Mouse (Mus musculus) MEL (cell line): ENCODE results near the gene Slc26a10.

Experiments
- BHLHE40 ChIP-seq: IDR thresholded peaks from 2 replicates; pipeline ENCODE4 v1.6.1; 2012; ENCODE audit warnings: low read depth, mild to moderate bottlenecking, inconsistent platforms, low read length, improper control_type of control experiment, borderline replicate concordance
- CHD2 ChIP-seq: IDR thresholded peaks from 2 replicates; pipeline ENCODE4 v1.6.1; 2011; ENCODE audit warnings: low read length, improper control_type of control experiment
- CTCF ChIP-seq, 3 experiments: IDR thresholded peaks in 2 of 3; conservative IDR thresholded peaks in 1 of 3; 2 replicates each; pipeline ENCODE4 v1.5.1; 2011 to 2012; ENCODE audit warnings: low read length in 3 of 3, low read depth in 2 of 3, mild to moderate bottlenecking in 2 of 3, improper control_type of control experiment in 1 of 3, inconsistent platforms in 1 of 3, mixed read lengths in 1 of 3, moderate library complexity in 1 of 3; ENCODE audit not compliant: control insufficient read depth in 1 of 3, insufficient read depth in 1 of 3, poor library complexity in 1 of 3, severe bottlenecking in 1 of 3
- ELF1 ChIP-seq: IDR thresholded peaks from 2 replicates; pipeline ENCODE4 v1.6.1; 2014; ENCODE audit warnings: low read depth, mild to moderate bottlenecking, inconsistent platforms, low read length, improper control_type of control experiment, moderate library complexity
- HCFC1 ChIP-seq: IDR thresholded peaks from 2 replicates; pipeline ENCODE4 v1.6.1; 2012; ENCODE audit warnings: low read depth, mild to moderate bottlenecking, inconsistent platforms, low read length, improper control_type of control experiment, moderate library complexity
- MAZ ChIP-seq: IDR thresholded peaks from 2 replicates; pipeline ENCODE4 v1.6.1; 2012; ENCODE audit warnings: low read depth, mild to moderate bottlenecking, inconsistent platforms, low read length, improper control_type of control experiment
- MYC ChIP-seq: IDR thresholded peaks from 2 replicates; pipeline ENCODE4 v1.6.1; 2011; ENCODE audit warnings: low read depth, mild to moderate bottlenecking, low read length, improper control_type of control experiment, moderate library complexity
- POLR2A ChIP-seq, 2 experiments: IDR thresholded peaks; 2 replicates each; pipeline ENCODE4 v1.6.1; 2011 to 2012; ENCODE audit warnings: low read length in 2 of 2, mild to moderate bottlenecking in 2 of 2, control low read depth in 1 of 2, improper control_type of control experiment in 1 of 2, low read depth in 1 of 2, moderate library complexity in 1 of 2; ENCODE audit not compliant: control insufficient read depth in 1 of 2, insufficient read depth in 1 of 2, poor library complexity in 1 of 2
- POLR2AphosphoS2 ChIP-seq: IDR thresholded peaks from 2 replicates; pipeline ENCODE4 v1.6.1; 2011; ENCODE audit warnings: low read length, improper control_type of control experiment
- USF1 ChIP-seq: IDR thresholded peaks from 2 replicates; pipeline ENCODE4 v1.6.1; 2014; ENCODE audit warnings: low read depth, mild to moderate bottlenecking, inconsistent platforms, low read length, improper control_type of control experiment, moderate library complexity

- TF ChIP-seq POLR2A (IDR thresholded peaks at IDR 0.05; ENCODE audit: control insufficient read depth in 1 of 2, insufficient read depth in 1 of 2, low read depth in 1 of 2, low read length in 2 of 2, poor library complexity in 1 of 2), result no peak
- TF ChIP-seq BHLHE40, result no peak
- no peak for TF ChIP-seq MAZ
- TF ChIP-seq MYC, result no peak
- TF ChIP-seq CTCF (IDR thresholded peaks at IDR 0.05 in 2 of 3, conservative IDR thresholded peaks at IDR 0.05 in 1 of 3; ENCODE audit: control insufficient read depth in 1 of 3, insufficient read depth in 1 of 3, low read depth in 2 of 3, low read length in 3 of 3, poor library complexity in 1 of 3, severe bottlenecking in 1 of 3), result no peak
- TF ChIP-seq HCFC1, result no peak
- TF ChIP-seq CHD2, result no peak
- no peak for TF ChIP-seq ELF1
- TF ChIP-seq POLR2AphosphoS2, result no peak
- no peak for TF ChIP-seq USF1
These were observed 3.7 kb downstream of the Slc26a10 start for GRCm38 (mm10) chr10:127176756-127177155.
